Comparison of ENCODE assay signal across 8 mouse cellular contexts in genomic region chr1:74305522-74305921, GRCm38 (mm10). TPM values are rescaled to one million over a fixed set of nuclear protein-coding genes. Genes with fewer than 3 reads are reported as not detected.
DNase-seq lines count a peak whose midpoint lies in the region; ATAC-seq and TF ChIP-seq lines count a peak whose summit lies in the region.

Gene Tmbim1, minus strand, starts transcription at chr1:74305622.

- peaks cover 24% of the 10 kb centered on the region for H3K4me1 ChIP-seq in liver, adult 2 months (ENCODE audit: control insufficient read depth, insufficient read depth, low read length)
- peaks cover 22% of the 10 kb centered on the region for H3K4me1 ChIP-seq in heart, adult 2 months (ENCODE audit: control insufficient read depth, insufficient read depth, low read length)

- intact Hi-C loops in heart, adult 2 months (cut with DNase I), result loop anchor here (2.0 kb wide), 1 partner anchor 19 kb away; no protein-coding TSS in a partner anchor

- no peaks in the 10 kb centered on the region for H3K36me3 ChIP-seq in liver, adult 2 months (ENCODE audit: control insufficient read depth, insufficient read depth, low read length)
- peaks cover 3% of the 10 kb centered on the region; the same call in 1 of the 2 replicates for H3K36me3 ChIP-seq in heart, adult 2 months (ENCODE audit: control insufficient read depth, insufficient read depth, low read length)

- H3K9ac ChIP-seq in liver, adult 2 months (ENCODE audit: low read depth, low read length), result peak within 1 kb of the TSS; percentile 95; the same call in 1 of the 2 replicates
- peak within 1 kb of the TSS; percentile 80 for H3K9ac ChIP-seq in heart, adult 2 months (ENCODE audit: low read depth, low read length)

- no peaks in the 10 kb centered on the region for H3K27me3 ChIP-seq in liver, adult 2 months (ENCODE audit: control insufficient read depth, insufficient read depth, low read length)
- no peaks in the 10 kb centered on the region for H3K27me3 ChIP-seq in heart, adult 2 months (ENCODE audit: control insufficient read depth, insufficient read depth, low read length)

- WGBS in liver, adult 2 months, result 100% methylated on average over 2 of the region's 2 CpGs
- WGBS in heart, adult 2 months, result 92% methylated on average over 2 of the region's 2 CpGs

- TF ChIP-seq POLR2A in liver, adult 2 months (IDR thresholded peaks at IDR 0.05; ENCODE audit: extremely low read depth, insufficient read depth, low read length), result no peak
- TF ChIP-seq POLR2A in heart, adult 2 months (IDR thresholded peaks at IDR 0.05; ENCODE audit: insufficient read depth, low read depth, low read length), result no peak

- TF ChIP-seq EP300 in heart, adult 2 months (IDR thresholded peaks at IDR 0.05; ENCODE audit: insufficient read depth, low read depth, low read length), result no peak

- ATAC-seq in monocyte, adult 5-6 weeks (replicated peaks; ENCODE audit: insufficient number of reproducible peaks, low FRiP score, low TSS enrichment, poor library complexity, severe bottlenecking), result no peak

- peak within 1 kb of the TSS; percentile 98 for H3K27ac ChIP-seq in liver, adult 2 months (replicated peaks; ENCODE audit: insufficient read depth, low read depth, low read length)
- H3K27ac ChIP-seq in heart, adult 2 months, result peak within 1 kb of the TSS; percentile 97

- TF ChIP-seq CTCF in liver, adult 2 months (IDR thresholded peaks at IDR 0.05; ENCODE audit: low read depth, low read length), result no peak
- no peak for TF ChIP-seq CTCF in heart, adult 2 months (IDR thresholded peaks at IDR 0.05)

- H3K79me2 ChIP-seq in liver, adult 2 months (ENCODE audit: control insufficient read depth, insufficient read depth, low read length), result peaks cover 32% of the 10 kb centered on the region; the same call in 1 of the 2 replicates
- 0 out of 2 replicates have a peak, but pooled peaks cover 5% of the 10 kb centered on the region for H3K79me2 ChIP-seq in heart, adult 2 months (replicated peaks; ENCODE audit: control insufficient read depth, insufficient read depth, low read length)

- peak within 1 kb of the TSS; percentile 97; the same call in 1 of the 2 replicates for H3K4me3 ChIP-seq in liver, adult 2 months (ENCODE audit: insufficient read depth, low read depth, low read length)
- H3K4me3 ChIP-seq in heart, adult 2 months, result peak within 1 kb of the TSS; percentile 81

- DNase-seq in liver, adult 2 months (ENCODE audit: extremely low read depth, low read depth, low spot score), result no peak
- no peak for DNase-seq in liver
- DNase-seq in adrenal gland, postnatal 4 days (ENCODE audit: low spot score in 2 of 2), result no peak
- DNase-seq in heart, adult 2 months, result no peak
- no peak for DNase-seq in layer of hippocampus, postnatal 25 days (ENCODE audit: extremely low spot score in 1 of 2, low spot score in 1 of 2)
- DNase-seq in cerebellum, postnatal 10 days, result no peak
- no peak for DNase-seq in testis, postnatal 10 days (ENCODE audit: low spot score)

RNA-seq across cellular contexts. Expression of gene Tmbim1, which starts in this region (rescaled TPM):
- total RNA-seq in liver, adult 2 months (2014; rRNA removed), result 26.1 and 31.5 TPM in 2 replicates
- polyA plus RNA-seq in liver, adult 2 months (2012; rRNA removed), result 89.8 and 101 TPM in 2 replicates
- 10 to 100 TPM; 65.8 to 72.4 TPM for total RNA-seq in adrenal gland, postnatal 4 days (2021)
- 10 to 100 TPM; 41.3 to 48.1 TPM for total RNA-seq in heart, adult 2 months (2021)
- 97.1 and 148 TPM in 2 replicates for polyA plus RNA-seq in heart, adult 2 months (2012; rRNA removed)
- 10 to 100 TPM; 28.3 to 28.7 TPM for total RNA-seq in layer of hippocampus, postnatal 25 days (2021)
- 15.8 to 20.8 TPM (median 19.0 TPM) in 3 replicates for total RNA-seq in monocyte, adult 5-6 weeks (2017)
